Mouse (Mus musculus) liver, embryonic 16.5 days (tissue): ENCODE results near the gene Kcna4. TPM values are rescaled to one million over a fixed set of nuclear protein-coding genes. Genes with fewer than 3 reads are reported as not detected.

ENCODE experiments used
- polyA plus RNA-seq: library from polyadenylated mRNA; unstranded; fragments of >200 nt; fragmentation: Nextera tagmentation; extraction: Ambion mirVana; gene quantifications from 2 replicates; pipeline ENCODE4 v1.2.1, GENCODE M21; 2015

Gene Kcna4
- polyA plus RNA-seq, 1 experiment from 2014 or later = 0.09 TPM

Other genes starting within 250 kb of the Kcna4 start
- not detected in 2 replicates for gene Fshb, start 231.0 kb upstream of the Kcna4 start, polyA plus RNA-seq